9 mouse cellular contexts compared by ENCODE assay signal in the genomic region with DNA sequence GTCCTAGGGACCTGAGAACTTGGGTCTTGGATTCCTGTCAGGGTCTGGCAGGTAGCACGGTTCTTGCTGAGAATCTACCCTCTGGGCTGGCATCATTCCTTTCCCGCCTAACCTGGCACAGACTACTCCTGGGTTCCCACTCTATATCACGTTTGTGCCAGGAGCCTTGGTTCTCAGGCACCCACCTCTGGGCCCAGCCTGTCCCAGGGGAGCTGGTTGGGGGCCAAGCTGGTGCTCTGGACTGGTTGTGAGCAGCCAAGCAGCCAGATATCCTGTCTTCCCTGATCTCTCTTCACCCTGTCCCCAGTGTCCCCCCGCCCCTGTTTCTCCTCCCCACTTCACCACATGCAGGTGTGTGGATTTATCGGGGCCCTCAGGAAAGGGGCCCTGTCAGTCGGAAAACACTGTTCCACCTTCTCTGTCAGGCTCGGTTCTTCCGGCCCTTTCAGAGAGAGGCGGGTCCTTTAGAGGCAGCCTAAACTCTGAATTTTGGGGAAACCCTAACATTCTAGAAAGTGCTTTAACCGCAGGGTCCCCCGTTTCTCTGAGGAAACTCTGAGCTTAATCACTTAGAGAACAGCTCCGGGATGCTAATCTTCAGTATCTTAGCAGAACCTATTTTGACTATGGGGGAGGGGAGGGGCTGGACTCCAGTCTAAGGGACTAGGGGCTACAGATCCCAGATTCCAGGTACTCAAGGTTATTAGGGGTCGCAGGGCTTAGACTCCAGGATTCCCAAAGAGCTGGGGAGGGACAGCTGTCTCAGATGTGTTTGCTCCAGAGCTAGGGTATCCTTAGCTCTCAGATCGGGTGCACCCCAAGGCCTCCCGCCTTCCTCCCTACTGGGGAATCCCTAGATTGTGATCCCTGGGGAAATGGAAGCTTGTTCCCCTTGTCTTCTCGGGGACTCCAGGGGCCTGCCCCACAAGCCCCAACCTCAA. TPM values are rescaled to one million over a fixed set of nuclear protein-coding genes. Genes with fewer than 3 reads are reported as not detected.
DNase-seq lines count a peak whose midpoint lies in the region; ATAC-seq and TF ChIP-seq lines count a peak whose summit lies in the region.
"Had no signal": no experiment of that assay in that cellular context is flagged by ENCODE, and none has a peak within 500 bp of the region (broad histone marks: within the 10 kb centered on the region; RNA-seq: fewer than 3 reads in every experiment).

No protein-coding gene starts in this region.

- no peaks in the 10 kb centered on the region; a peak in 1 of 4 replicates for H3K27me3 ChIP-seq in MEL (ENCODE audit: control insufficient read depth in 1 of 2, insufficient read depth in 2 of 2, low read length in 2 of 2)
- H3K27me3 ChIP-seq in hindbrain, embryonic 10.5 days (ENCODE audit: insufficient read depth, poor library complexity, severe bottlenecking): peaks cover 43% of the 10 kb centered on the region
- H3K27me3 ChIP-seq in midbrain, embryonic 12.5 days: peaks cover 47% of the 10 kb centered on the region

- TF ChIP-seq EP300 in MEL (IDR thresholded peaks at IDR 0.05; ENCODE audit: low read depth in 1 of 2, low read length in 2 of 2): no peak

- H3K36me3 ChIP-seq in MEL (ENCODE audit: control insufficient read depth in 1 of 2, insufficient read depth in 2 of 2, low read length in 2 of 2): no peaks in the 10 kb centered on the region
- H3K36me3 ChIP-seq in hindbrain, embryonic 10.5 days: peaks cover 8% of the 10 kb centered on the region
- H3K36me3 ChIP-seq in midbrain, embryonic 12.5 days: no peaks in the 10 kb centered on the region

- peak overlapping the region; percentile 72 for H3K4me2 ChIP-seq in midbrain, embryonic 12.5 days (replicated peaks)

- H3K9ac ChIP-seq in MEL (ENCODE audit: control insufficient read depth, low read depth, low read length, poor library complexity, severe bottlenecking): peak overlapping the region; percentile 68
- peak overlapping the region; percentile 39 for H3K9ac ChIP-seq in midbrain, embryonic 12.5 days (replicated peaks)

- DNase-seq in heart, adult 11 months: peak; percentile 94
- DNase-seq in heart, postnatal 4 days: no peak
- peak; percentile 48 for DNase-seq in MEL (ENCODE audit: low read depth, low spot score)
- no peak for DNase-seq in hindbrain, embryonic 10.5 days (ENCODE audit: low spot score)
- no peak for DNase-seq in adrenal gland, postnatal 4 days (ENCODE audit: low spot score in 2 of 2)
- no peak for DNase-seq in adrenal gland, adult (ENCODE audit: inconsistent age in 2 of 2, low spot score in 1 of 2)
- no peak for DNase-seq in natural killer cell, adult 2 months (ENCODE audit: low spot score in 2 of 2)

- WGBS in hindbrain, embryonic 10.5 days: 11% methylated on average over 16 of the region's 16 CpGs
- WGBS in midbrain, embryonic 12.5 days: 9% methylated on average over 16 of the region's 16 CpGs

- no peak for TF ChIP-seq RAD21 in MEL (IDR thresholded peaks at IDR 0.05; ENCODE audit: low read depth, low read length)

- TF ChIP-seq POLR2A in MEL (IDR thresholded peaks at IDR 0.05; ENCODE audit: control insufficient read depth in 1 of 2, insufficient read depth in 1 of 2, low read depth in 1 of 2, low read length in 2 of 2, poor library complexity in 1 of 2): no peak

- H3K4me3 ChIP-seq in MEL (ENCODE audit: control insufficient read depth in 1 of 2, insufficient read depth in 1 of 2, low read depth in 2 of 2, low read length in 2 of 2): peak overlapping the region; percentile 52 to 84
- H3K4me3 ChIP-seq in hindbrain, embryonic 10.5 days: peak overlapping the region; percentile 54
- H3K4me3 ChIP-seq in midbrain, embryonic 12.5 days: peak overlapping the region; percentile 38

- no peak overlapping the region for H3K27ac ChIP-seq in MEL (ENCODE audit: control insufficient read depth, low read depth, low read length)
- peak overlapping the region; percentile 83 for H3K27ac ChIP-seq in hindbrain, embryonic 10.5 days
- H3K27ac ChIP-seq in midbrain, embryonic 12.5 days (replicated peaks): no peak overlapping the region

- TF ChIP-seq CTCF in MEL (IDR thresholded peaks at IDR 0.05 in 2 of 3, conservative IDR thresholded peaks at IDR 0.05 in 1 of 3; ENCODE audit: control insufficient read depth in 1 of 3, insufficient read depth in 1 of 3, low read depth in 2 of 3, low read length in 3 of 3, poor library complexity in 1 of 3, severe bottlenecking in 1 of 3): no peak

- H3K79me2 ChIP-seq in MEL (ENCODE audit: control insufficient read depth, insufficient read depth, low read length, poor library complexity): no peaks in the 10 kb centered on the region

- H3K4me1 ChIP-seq in MEL (ENCODE audit: control insufficient read depth in 1 of 2, insufficient read depth in 2 of 2, low read length in 2 of 2): peaks cover 4 to 10% of the 10 kb centered on the region in 2 experiments; a peak in 3 of 4 replicates
- H3K4me1 ChIP-seq in hindbrain, embryonic 10.5 days (replicated peaks): peaks cover 32% of the 10 kb centered on the region
- H3K4me1 ChIP-seq in midbrain, embryonic 12.5 days: peaks cover 18% of the 10 kb centered on the region

- ATAC-seq in midbrain, embryonic 12.5 days (ENCODE audit: low FRiP score, low read depth): peak; percentile 30

- no peaks in the 10 kb centered on the region for H3K9me3 ChIP-seq in MEL (replicated peaks; ENCODE audit: insufficient read depth, low read length)
- H3K9me3 ChIP-seq in hindbrain, embryonic 10.5 days: 0 out of 2 replicates have a peak, but pooled peaks cover 4% of the 10 kb centered on the region
- no peaks in the 10 kb centered on the region for H3K9me3 ChIP-seq in midbrain, embryonic 12.5 days

TF ChIP-seq in MEL, 35 proteins besides CTCF, POLR2A, EP300 and RAD21:
- TF ChIP-seq TBP (IDR thresholded peaks at IDR 0.05; ENCODE audit: low read depth, low read length) (0 out of 2 replicates have a peak, but pooled peaks have one; percentile 25), ETS1 (IDR thresholded peaks at IDR 0.05; ENCODE audit: low read depth, low read length) (no peak), TCF12 (IDR thresholded peaks at IDR 0.05; ENCODE audit: low read depth, low read length) (0 out of 2 replicates have a peak, but pooled peaks have one; percentile 17)

RNA-seq across cellular contexts. Expression of a gene that starts 1.1 kb away (rescaled TPM):
- total RNA-seq in heart, postnatal 4 days (2021): 100 to 1,000 TPM; 263 to 285 TPM
- total RNA-seq in MEL (2012; rRNA removed): 2.6 and 3.2 TPM in 2 replicates
- polyA plus RNA-seq in MEL (2012; ENCODE audit: insufficient read depth in 1 of 2, insufficient read length in 2 of 2, low read depth in 1 of 2, low replicate concordance in 2 of 2, missing spikeins in 1 of 2): 1 to 10 TPM in 1 of 2 experiments, not detected in 1; 8.1 TPM
- polyA plus RNA-seq in hindbrain, embryonic 10.5 days (2016; fragmentation: Nextera tagmentation; extraction: Ambion mirVana): 46.8 and 57.3 TPM in 2 replicates
- 10.7 and 14.1 TPM in 2 replicates for polyA plus RNA-seq in midbrain, embryonic 12.5 days (2016; fragmentation: Nextera tagmentation; extraction: Ambion mirVana)
- total RNA-seq in adrenal gland, postnatal 4 days (2021): 10 to 100 TPM; 59.8 to 84.7 TPM

RNA-seq across cellular contexts. Expression of a gene that starts 19.4 kb away (rescaled TPM):
- total RNA-seq in heart, postnatal 4 days (2021): 10 to 100 TPM; 41.7 to 45.4 TPM
- total RNA-seq in MEL (2012; rRNA removed): 6.9 TPM in 2 replicates
- polyA plus RNA-seq in MEL (2012; ENCODE audit: insufficient read depth in 1 of 2, insufficient read length in 2 of 2, low read depth in 1 of 2, low replicate concordance in 2 of 2, missing spikeins in 1 of 2): 10 to 100 TPM in 1 of 2 experiments, not detected in 1; 25.6 TPM
- polyA plus RNA-seq in hindbrain, embryonic 10.5 days (2016; fragmentation: Nextera tagmentation; extraction: Ambion mirVana): 89.0 and 99.8 TPM in 2 replicates
- 46.7 and 53.3 TPM in 2 replicates for polyA plus RNA-seq in midbrain, embryonic 12.5 days (2016; fragmentation: Nextera tagmentation; extraction: Ambion mirVana)
- total RNA-seq in adrenal gland, postnatal 4 days (2021): 10 to 100 TPM; 72.0 to 80.6 TPM

RNA-seq across cellular contexts. Expression of a gene that starts 26.9 kb away (rescaled TPM):
- total RNA-seq in heart, postnatal 4 days (2021): not detected
- total RNA-seq in MEL (2012; rRNA removed): not detected in 2 replicates
- not detected for polyA plus RNA-seq in MEL (2012; ENCODE audit: insufficient read depth in 1 of 2, insufficient read length in 2 of 2, low read depth in 1 of 2, low replicate concordance in 2 of 2, missing spikeins in 1 of 2)
- polyA plus RNA-seq in hindbrain, embryonic 10.5 days (2016; fragmentation: Nextera tagmentation; extraction: Ambion mirVana): 1.2 and 1.8 TPM in 2 replicates
- polyA plus RNA-seq in midbrain, embryonic 12.5 days (2016; fragmentation: Nextera tagmentation; extraction: Ambion mirVana): 0.27 and 0.36 TPM in 2 replicates
- 1 to 10 TPM in 1 of 2 experiments, under 1 TPM in 1; 0.68 to 1.0 TPM for total RNA-seq in adrenal gland, postnatal 4 days (2021)
- polyA plus RNA-seq: C2C12 had no signal

RNA-seq across cellular contexts. Expression of a gene that starts 52.9 kb away (rescaled TPM):
- 1 to 10 TPM; 4.0 TPM for total RNA-seq in heart, postnatal 4 days (2021)
- 1.7 and 2.7 TPM in 2 replicates for total RNA-seq in MEL (2012; rRNA removed)
- polyA plus RNA-seq in MEL (2012; ENCODE audit: insufficient read depth in 1 of 2, insufficient read length in 2 of 2, low read depth in 1 of 2, low replicate concordance in 2 of 2, missing spikeins in 1 of 2): 1 to 10 TPM in 1 of 2 experiments, not detected in 1; 6.7 TPM
- polyA plus RNA-seq in hindbrain, embryonic 10.5 days (2016; fragmentation: Nextera tagmentation; extraction: Ambion mirVana): 0.60 and 0.78 TPM in 2 replicates
- 0.52 and 0.64 TPM in 2 replicates for polyA plus RNA-seq in midbrain, embryonic 12.5 days (2016; fragmentation: Nextera tagmentation; extraction: Ambion mirVana)
- total RNA-seq in adrenal gland, postnatal 4 days (2021): 10 to 100 TPM in 1 of 2 experiments, 1 to 10 TPM in 1; 9.6 to 11.5 TPM

RNA-seq across cellular contexts. Expression of a gene that starts 54.5 kb away (rescaled TPM):
- total RNA-seq in heart, postnatal 4 days (2021): 100 to 1,000 TPM; 147 to 153 TPM
- total RNA-seq in MEL (2012; rRNA removed): 288 and 294 TPM in 2 replicates
- 100 to 1,000 TPM in 1 of 2 experiments, not detected in 1; 403 TPM for polyA plus RNA-seq in MEL (2012; ENCODE audit: insufficient read depth in 1 of 2, insufficient read length in 2 of 2, low read depth in 1 of 2, low replicate concordance in 2 of 2, missing spikeins in 1 of 2)
- polyA plus RNA-seq in hindbrain, embryonic 10.5 days (2016; fragmentation: Nextera tagmentation; extraction: Ambion mirVana): 209 and 211 TPM in 2 replicates
- polyA plus RNA-seq in midbrain, embryonic 12.5 days (2016; fragmentation: Nextera tagmentation; extraction: Ambion mirVana): 148 and 152 TPM in 2 replicates
- 100 to 1,000 TPM; 137 to 139 TPM for total RNA-seq in adrenal gland, postnatal 4 days (2021)

Comparison
In these comparisons a context has a peak if more than half of its experiments do, and no peak if none do; other contexts are left out.
1. DNase-seq: peak in heart, adult 11 months (single experiment) and MEL (single experiment); none in heart, postnatal 4 days (single experiment), hindbrain, embryonic 10.5 days (single experiment), adrenal gland, postnatal 4 days (0 of 2), adrenal gland, adult (0 of 2) and natural killer cell, adult 2 months (0 of 2).
2. RNA of a gene that starts 1.1 kb away (total RNA-seq): 263 to 285 TPM in heart, postnatal 4 days and 59.8 to 84.7 TPM in adrenal gland, postnatal 4 days; 2.6 to 3.2 TPM in MEL; every median in the first group is over 10 times any median in the second.
3. Peak in every context shown above with its lines, with median percentiles within 50 percentile points of each other: H3K4me3 ChIP-seq.